Mouse (Mus musculus) lung, postnatal 0 days (tissue): ENCODE results near the gene Babam2.

Experiments used
- CTCF ChIP-seq: IDR thresholded peaks from 2 replicates; pipeline ENCODE4 v1.5.1; 2016; ENCODE audit warnings: antibody characterized with exemption, mild to moderate bottlenecking
- EP300 ChIP-seq: IDR thresholded peaks from 2 replicates; pipeline ENCODE4 v1.6.1; 2016; ENCODE audit warnings: antibody characterized with exemption, mild to moderate bottlenecking, control low read depth

GRCm38 (mm10) chr5:31792863-31793262 is 95.4 kb downstream of the Babam2 start:
- TF ChIP-seq CTCF, result no peak
- peak; percentile 65 for TF ChIP-seq EP300
